Mouse (Mus musculus): ENCODE measurements at regions not wholly inside any gene's neighbourhood (a gene's known extent, or its start where the extent isn't known, plus 50 kb on each side); places are given as distances from the start of the nearest gene placed in this dataset.
"Not testable (repeated sequence)": the region's sequence is repeated elsewhere in the genome, so short reads cannot be mapped to it uniquely, and the experiment has no call there.

GRCm38 (mm10) chr1:17545311-17545710 lies 600.4 kb downstream of the Crisp4 start:
- Histone ChIP-seq H3K79me2 (ENCODE audit: control insufficient read depth, insufficient read depth) (no peaks in the 10 kb centered on the region), H3K4me3 (ENCODE audit: insufficient read depth, poor library complexity, severe bottlenecking) (no peak overlapping the region), H3ac (ENCODE audit: control insufficient read depth, insufficient read length, low read depth) (no peak overlapping the region), H3K79me3 (ENCODE audit: low read depth) (no peaks in the 10 kb centered on the region), H3K27me3 (ENCODE audit: control insufficient read depth, insufficient read depth, insufficient read length) (no peaks in the 10 kb centered on the region), H3K36me3 (ENCODE audit: control insufficient read depth, insufficient read depth) (no peaks in the 10 kb centered on the region)
- TF ChIP-seq MYOD1 (IDR thresholded peaks at IDR 0.05; ENCODE audit: control insufficient read depth, insufficient read length, low read depth) (no peak), FOSL1 (IDR thresholded peaks at IDR 0.05; ENCODE audit: insufficient read depth, low read length, poor library complexity, severe bottlenecking) (no peak), MAX (IDR thresholded peaks at IDR 0.05) (no peak), MYOG (IDR thresholded peaks at IDR 0.05; ENCODE audit: control insufficient read depth, extremely low read depth, insufficient read length) (no peak), CTCF (IDR thresholded peaks at IDR 0.05; ENCODE audit: control insufficient read depth, insufficient read depth, insufficient read length) (no peak), CEBPB (IDR thresholded peaks at IDR 0.05; ENCODE audit: low read depth) (no peak), USF1 (IDR thresholded peaks at IDR 0.05; ENCODE audit: low read depth) (no peak)

GRCm38 (mm10) chr1:17538160-17538559 lies 607.5 kb downstream of the Crisp4 start:
- Histone ChIP-seq H3ac (ENCODE audit: control insufficient read depth, insufficient read length, low read depth) (no peak overlapping the region), H3K36me3 (ENCODE audit: control insufficient read depth, insufficient read depth) (no peaks in the 10 kb centered on the region), H3K79me2 (ENCODE audit: control insufficient read depth, insufficient read depth) (no peaks in the 10 kb centered on the region), H3K27me3 (ENCODE audit: control insufficient read depth, insufficient read depth, insufficient read length) (no peaks in the 10 kb centered on the region), H3K79me3 (ENCODE audit: low read depth) (no peaks in the 10 kb centered on the region), H3K4me3 (ENCODE audit: insufficient read depth, poor library complexity, severe bottlenecking) (no peak overlapping the region)
- no peak for TF ChIP-seq MYOG (IDR thresholded peaks at IDR 0.05; ENCODE audit: control insufficient read depth, extremely low read depth, insufficient read length)
- no peak for TF ChIP-seq CTCF (IDR thresholded peaks at IDR 0.05; ENCODE audit: control insufficient read depth, insufficient read depth, insufficient read length)
- no peak for TF ChIP-seq MAX (IDR thresholded peaks at IDR 0.05)
- no peak for TF ChIP-seq FOSL1 (IDR thresholded peaks at IDR 0.05; ENCODE audit: insufficient read depth, low read length, poor library complexity, severe bottlenecking)
- no peak for TF ChIP-seq USF1 (IDR thresholded peaks at IDR 0.05; ENCODE audit: low read depth)
- TF ChIP-seq MYOD1 (IDR thresholded peaks at IDR 0.05; ENCODE audit: control insufficient read depth, insufficient read length, low read depth), result no peak
- no peak for TF ChIP-seq CEBPB (IDR thresholded peaks at IDR 0.05; ENCODE audit: low read depth)

GRCm38 (mm10) chr1:17531291-17531690 lies 614.4 kb downstream of the Crisp4 start:
- H3K36me3 ChIP-seq (ENCODE audit: control insufficient read depth, insufficient read depth); H3K4me3 ChIP-seq (ENCODE audit: insufficient read depth, poor library complexity, severe bottlenecking); H3K27me3 ChIP-seq (ENCODE audit: control insufficient read depth, insufficient read depth, insufficient read length); H3K79me3 ChIP-seq (ENCODE audit: low read depth); H3K79me2 ChIP-seq (ENCODE audit: control insufficient read depth, insufficient read depth); H3ac ChIP-seq (ENCODE audit: control insufficient read depth, insufficient read length, low read depth): not testable (repeated sequence)

- H3K79me3 ChIP-seq (ENCODE audit: low read depth), result no peaks in the 10 kb centered on the region
- H3K36me3 ChIP-seq (ENCODE audit: control insufficient read depth, insufficient read depth), result no peaks in the 10 kb centered on the region
- TF ChIP-seq MYOG (IDR thresholded peaks at IDR 0.05; ENCODE audit: control insufficient read depth, extremely low read depth, insufficient read length) (no peak), CEBPB (IDR thresholded peaks at IDR 0.05; ENCODE audit: low read depth) (no peak), MYOD1 (IDR thresholded peaks at IDR 0.05; ENCODE audit: control insufficient read depth, insufficient read length, low read depth) (no peak), MAX (IDR thresholded peaks at IDR 0.05) (no peak), CTCF (IDR thresholded peaks at IDR 0.05; ENCODE audit: control insufficient read depth, insufficient read depth, insufficient read length) (no peak), USF1 (IDR thresholded peaks at IDR 0.05; ENCODE audit: low read depth) (no peak), FOSL1 (IDR thresholded peaks at IDR 0.05; ENCODE audit: insufficient read depth, low read length, poor library complexity, severe bottlenecking) (no peak)
- H3K27me3 ChIP-seq (ENCODE audit: control insufficient read depth, insufficient read depth, insufficient read length), result no peaks in the 10 kb centered on the region
- H3ac ChIP-seq (ENCODE audit: control insufficient read depth, insufficient read length, low read depth), result no peak overlapping the region
- no peaks in the 10 kb centered on the region for H3K79me2 ChIP-seq (ENCODE audit: control insufficient read depth, insufficient read depth)
- no peak overlapping the region for H3K4me3 ChIP-seq (ENCODE audit: insufficient read depth, poor library complexity, severe bottlenecking)
These were observed 625.6 kb downstream of the Crisp4 start for GRCm38 (mm10) chr1:17520118-17520517.

- Histone ChIP-seq H3K79me2 (ENCODE audit: control insufficient read depth, insufficient read depth) (no peaks in the 10 kb centered on the region), H3K27me3 (ENCODE audit: control insufficient read depth, insufficient read depth, insufficient read length) (no peaks in the 10 kb centered on the region), H3K4me3 (ENCODE audit: insufficient read depth, poor library complexity, severe bottlenecking) (no peak overlapping the region), H3ac (ENCODE audit: control insufficient read depth, insufficient read length, low read depth) (no peak overlapping the region), H3K79me3 (ENCODE audit: low read depth) (no peaks in the 10 kb centered on the region), H3K36me3 (ENCODE audit: control insufficient read depth, insufficient read depth) (no peaks in the 10 kb centered on the region)
- TF ChIP-seq MYOD1 (IDR thresholded peaks at IDR 0.05; ENCODE audit: control insufficient read depth, insufficient read length, low read depth), result no peak
- no peak for TF ChIP-seq FOSL1 (IDR thresholded peaks at IDR 0.05; ENCODE audit: insufficient read depth, low read length, poor library complexity, severe bottlenecking)
- TF ChIP-seq MAX (IDR thresholded peaks at IDR 0.05), result no peak
- TF ChIP-seq CTCF (IDR thresholded peaks at IDR 0.05; ENCODE audit: control insufficient read depth, insufficient read depth, insufficient read length), result no peak
- no peak for TF ChIP-seq MYOG (IDR thresholded peaks at IDR 0.05; ENCODE audit: control insufficient read depth, extremely low read depth, insufficient read length)
- TF ChIP-seq CEBPB (IDR thresholded peaks at IDR 0.05; ENCODE audit: low read depth), result no peak
- TF ChIP-seq USF1 (IDR thresholded peaks at IDR 0.05; ENCODE audit: low read depth), result no peak
These were observed 639.3 kb downstream of the Crisp4 start for GRCm38 (mm10) chr1:17506125-17507112.
